Mouse (Mus musculus) liver, postnatal 0 days (tissue): ENCODE results near the gene Smtn.

Source experiments
- CTCF ChIP-seq: sonication (generic); IDR thresholded peaks from 2 replicates; pipeline ENCODE4 v1.5.1; 2016; ENCODE audit warnings: antibody characterized with exemption, low read depth
- EP300 ChIP-seq: IDR thresholded peaks from 2 replicates; pipeline ENCODE4 v1.6.1; 2016; ENCODE audit warnings: antibody characterized with exemption, low read depth, mild to moderate bottlenecking

GRCm38 (mm10) chr11:3588036-3588672 lies 47.7 kb upstream of the Smtn start:
- TF ChIP-seq CTCF, result no peak
- no peak for TF ChIP-seq EP300
